Mouse (Mus musculus) kidney, embryonic 16.5 days (tissue): ENCODE data around the gene Tssc4. TPM values are rescaled to one million over a fixed set of nuclear protein-coding genes. Genes with fewer than 3 reads are reported as not detected.

Experiments
- ATAC-seq: fragments of 200-750 bp; cut with Nextera tagmentation; 2 replicates; pipeline ENCODE4 v1.8.0; 2017; ENCODE audit warnings: moderate TSS enrichment; ENCODE audit not compliant: low FRiP score, low TSS enrichment
- H3K27ac ChIP-seq: fragments of 300-500 bp; sonication (generic); 2 replicates; pipeline ENCODE4 v1.5.1; 2014; ENCODE audit warnings: low read length
- H3K27me3 ChIP-seq: fragments of 300-500 bp; sonication (generic); 2 replicates; pipeline ENCODE4 v1.6.1; 2014; ENCODE audit warnings: low read length, control low read depth, mixed read lengths; ENCODE audit not compliant: insufficient read depth
- H3K36me3 ChIP-seq: fragments of 300-500 bp; sonication (generic); 2 replicates; pipeline ENCODE4 v1.6.1; 2014; ENCODE audit warnings: low read length, control low read depth, mixed read lengths; ENCODE audit not compliant: insufficient read depth
- H3K4me1 ChIP-seq: fragments of 300-500 bp; sonication (generic); 2 replicates; pipeline ENCODE4 v1.6.1; 2014; ENCODE audit warnings: low read length, control low read depth, mixed read lengths; ENCODE audit not compliant: insufficient read depth
- H3K4me2 ChIP-seq: fragments of 300-500 bp; sonication (generic); replicated peaks from 2 replicates; pipeline ENCODE4 v1.6.1; 2014; ENCODE audit warnings: low read depth, low read length
- H3K4me3 ChIP-seq: fragments of 300-500 bp; sonication (generic); 2 replicates; pipeline ENCODE4 v1.5.1; 2014; ENCODE audit warnings: mild to moderate bottlenecking, low read length
- H3K9ac ChIP-seq: fragments of 300-500 bp; sonication (generic); replicated peaks from 2 replicates; pipeline ENCODE4 v1.6.1; 2014; ENCODE audit warnings: low read length
- H3K9me3 ChIP-seq: fragments of 300-500 bp; sonication (generic); 2 replicates; pipeline ENCODE4 v1.6.1; 2016; ENCODE audit warnings: low read length, control low read depth
- WGBS: fragments of 180-500 bp; shearing (Covaris S2); extraction: QIAGEN DNeasy Blood & Tissue Kit; methylation state at CpG from one replicate; pipeline ENCODE4 v1.1.7; 2014; 5-methylcytosine and 5-hydroxymethylcytosine counted together
- polyA plus RNA-seq: library from polyadenylated mRNA; unstranded; fragments of >200 nt; fragmentation: Nextera tagmentation; extraction: Ambion mirVana; gene quantifications from 2 replicates; pipeline ENCODE4 v1.2.1, GENCODE M21; 2015

Tssc4 gene
- polyA plus RNA-seq, 1 experiment from 2014 or later: 120 TPM

- peak overlapping the region; percentile 95 for H3K4me2 ChIP-seq
- 37% methylated on average over 3 of the region's 3 CpGs for WGBS
- no peaks in the 10 kb centered on the region for H3K36me3 ChIP-seq
- H3K27me3 ChIP-seq: no peaks in the 10 kb centered on the region
- peak overlapping the region; percentile 99 for H3K9ac ChIP-seq
- ATAC-seq: no peak
- peak overlapping the region; percentile 93 for H3K4me3 ChIP-seq
- H3K4me1 ChIP-seq: peaks cover 51% of the 10 kb centered on the region
- peak overlapping the region; percentile 11; the same call in 1 of the 2 replicates for H3K27ac ChIP-seq
- H3K9me3 ChIP-seq: no peaks in the 10 kb centered on the region
Measured at GRCm38 (mm10) chr7:143054612-143054965, 14.5 kb upstream of the Tssc4 start.

DNA sequence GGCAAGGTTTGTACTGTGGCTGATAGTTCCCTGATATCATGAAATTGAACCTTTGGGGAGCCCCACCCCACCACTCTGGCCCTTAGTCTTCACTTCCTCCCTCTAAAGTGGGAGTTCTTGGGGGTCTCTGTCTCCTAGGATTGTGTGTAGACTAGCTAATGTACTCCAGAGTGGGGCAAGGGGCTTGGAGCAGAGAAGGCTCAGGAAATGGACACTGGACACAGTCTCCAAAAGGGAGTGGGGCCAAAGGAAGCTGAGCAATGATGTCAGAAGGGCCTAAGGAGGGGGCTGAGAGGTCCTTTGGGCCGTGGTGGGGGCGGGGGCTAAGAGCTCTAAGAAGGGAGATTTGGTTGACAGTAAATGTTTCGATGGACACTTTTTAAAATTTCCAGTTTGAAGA lies 14.0 kb upstream of the Tssc4 start:
- 64% methylated on average over 3 of the region's 3 CpGs for WGBS
- H3K4me2 ChIP-seq: peak overlapping the region; percentile 95
- H3K9me3 ChIP-seq: no peaks in the 10 kb centered on the region
- no peak for ATAC-seq
- H3K9ac ChIP-seq: peak overlapping the region; percentile 99
- no peaks in the 10 kb centered on the region for H3K36me3 ChIP-seq
- peaks cover 51% of the 10 kb centered on the region for H3K4me1 ChIP-seq
- H3K4me3 ChIP-seq: peak overlapping the region; percentile 93
- H3K27ac ChIP-seq: peak overlapping the region; percentile 11
- no peaks in the 10 kb centered on the region for H3K27me3 ChIP-seq

- Histone ChIP-seq H3K36me3 (no peaks in the 10 kb centered on the region; the same call in 1 of the 2 replicates), H3K4me1 (peaks cover 51% of the 10 kb centered on the region), H3K27ac (peak overlapping the region; percentile 11; the same call in 1 of the 2 replicates), H3K4me3 (peak overlapping the region; percentile 93), H3K4me2 (peak overlapping the region; percentile 95), H3K27me3 (no peaks in the 10 kb centered on the region), H3K9me3 (no peaks in the 10 kb centered on the region), H3K9ac (peak overlapping the region; percentile 99)
- ATAC-seq: no peak
- WGBS: 66% methylated on average over 11 of the region's 11 CpGs
Measured at GRCm38 (mm10) chr7:143055499-143056186, 13.4 kb upstream of the Tssc4 start.

- no peaks in the 10 kb centered on the region for H3K27me3 ChIP-seq
- WGBS: 78% methylated on average over 5 of the region's 5 CpGs
- H3K4me3 ChIP-seq: no peak overlapping the region
- H3K9ac ChIP-seq: no peak overlapping the region
- H3K27ac ChIP-seq: 0 out of 2 replicates have a peak overlapping the region, but pooled peaks have one; percentile 8
- H3K36me3 ChIP-seq: no peaks in the 10 kb centered on the region; the same call in 1 of the 2 replicates
- peaks cover 50% of the 10 kb centered on the region for H3K4me1 ChIP-seq
- H3K4me2 ChIP-seq: 0 out of 2 replicates have a peak overlapping the region, but pooled peaks have one; percentile 6
- H3K9me3 ChIP-seq: no peaks in the 10 kb centered on the region
- ATAC-seq: no peak
Measured at GRCm38 (mm10) chr7:143057023-143057422, 12.0 kb upstream of the Tssc4 start.

DNA sequence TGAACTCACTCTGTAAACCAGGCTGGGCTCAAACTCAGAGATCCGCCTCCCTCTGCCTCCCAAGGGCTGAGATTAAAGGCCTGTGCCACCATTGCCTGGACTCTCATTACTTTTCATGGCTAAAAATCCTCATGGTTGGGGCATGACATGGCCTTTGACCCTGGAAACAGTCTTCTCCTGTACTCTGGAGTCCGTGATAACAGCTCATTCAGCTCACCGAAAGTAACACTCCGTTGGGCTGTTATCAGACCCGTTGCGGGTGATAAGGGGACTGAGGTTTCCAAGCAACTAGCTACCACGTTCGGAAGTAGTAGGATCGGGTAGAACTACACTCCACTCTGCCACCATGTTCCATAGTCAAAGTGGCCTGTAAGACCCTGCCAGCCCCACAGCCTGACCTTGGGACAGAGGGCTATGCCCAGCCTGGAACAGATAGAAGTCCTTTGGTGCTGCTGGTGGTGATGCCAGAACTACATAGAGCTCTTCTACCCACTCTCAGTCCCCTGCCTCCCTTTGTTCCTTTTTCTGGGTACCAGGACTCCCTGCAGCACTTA lies 11.3 kb upstream of the Tssc4 start:
- Histone ChIP-seq H3K4me1 (peaks cover 49% of the 10 kb centered on the region), H3K9me3 (no peaks in the 10 kb centered on the region), H3K36me3 (peaks cover 4% of the 10 kb centered on the region; the same call in 1 of the 2 replicates), H3K4me3 (no peak overlapping the region), H3K27me3 (no peaks in the 10 kb centered on the region), H3K4me2 (peak overlapping the region; percentile 2; the same call in 1 of the 2 replicates), H3K9ac (no peak overlapping the region), H3K27ac (peak overlapping the region; percentile 80)
- no peak for ATAC-seq
- WGBS: 74% methylated on average over 9 of the region's 9 CpGs

DNA sequence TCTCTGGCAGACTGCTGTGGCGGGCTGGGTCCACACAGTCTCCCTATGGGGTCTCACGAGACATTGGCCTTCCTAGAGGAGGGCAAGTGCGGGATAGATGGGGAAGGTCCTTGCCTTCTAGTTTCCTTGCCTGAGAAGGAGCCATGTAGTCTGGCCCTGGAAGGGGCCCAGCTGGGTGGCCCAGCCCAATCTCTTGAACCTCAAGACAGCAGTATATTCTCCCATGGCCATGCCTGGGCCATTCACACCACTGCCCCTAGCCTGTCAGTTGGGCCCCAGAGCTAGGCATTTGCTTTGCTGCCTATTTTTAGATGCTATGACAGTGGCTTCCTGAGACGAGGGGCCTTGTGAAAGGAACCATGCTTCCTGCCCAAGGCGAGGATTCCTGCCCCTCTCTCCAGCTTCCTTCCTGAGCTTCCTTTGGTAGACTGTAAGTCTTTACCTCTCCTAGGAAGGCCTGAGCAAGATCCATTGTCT lies 10.8 kb upstream of the Tssc4 start:
- Histone ChIP-seq H3K36me3 (peaks cover 9% of the 10 kb centered on the region), H3K27me3 (no peaks in the 10 kb centered on the region), H3K27ac (peak overlapping the region; percentile 80), H3K4me2 (peak overlapping the region; percentile 2; the same call in 1 of the 2 replicates), H3K4me3 (no peak overlapping the region), H3K9ac (no peak overlapping the region), H3K4me1 (peaks cover 49% of the 10 kb centered on the region), H3K9me3 (no peaks in the 10 kb centered on the region)
- peak; percentile 21; the same call in 1 of the 2 replicates for ATAC-seq
- WGBS: 53% methylated on average over 5 of the region's 5 CpGs

DNA sequence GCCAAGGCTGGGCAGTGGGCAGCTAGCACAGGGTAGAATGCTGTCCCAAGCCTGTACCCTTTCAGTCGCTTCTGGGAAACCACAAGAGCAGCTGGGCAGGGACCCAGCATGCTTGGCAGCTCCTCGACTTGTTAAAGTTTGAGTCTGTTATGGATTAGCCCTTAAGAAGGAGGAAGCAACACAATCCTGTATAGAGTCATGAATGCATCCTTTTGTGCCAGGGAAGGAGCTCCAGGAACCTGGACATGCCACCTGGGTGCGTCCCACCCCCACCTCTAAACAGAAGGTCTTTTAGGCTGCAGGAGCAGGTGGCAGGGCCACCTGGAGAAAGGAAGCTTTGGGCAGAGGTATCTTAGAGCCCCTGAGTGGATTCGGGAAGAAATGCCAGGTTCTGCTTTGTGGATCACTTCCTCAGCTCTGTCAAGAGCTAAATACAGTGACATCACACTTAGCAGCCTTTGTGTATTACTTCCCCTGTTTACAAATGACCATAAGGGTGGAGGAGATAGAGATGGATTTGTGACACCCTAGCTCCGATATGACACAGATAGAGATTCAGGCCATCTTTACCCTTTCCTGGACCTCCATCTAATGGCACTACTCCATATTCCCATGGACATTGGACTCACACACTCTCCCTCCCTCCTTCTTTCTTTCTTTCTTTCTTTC lies 9.7 kb upstream of the Tssc4 start:
- WGBS: 75% methylated on average over 5 of the region's 5 CpGs
- Histone ChIP-seq H3K9ac (0 out of 2 replicates have a peak overlapping the region, but pooled peaks have one; percentile 2), H3K36me3 (peaks cover 19% of the 10 kb centered on the region), H3K4me3 (no peak overlapping the region), H3K4me2 (0 out of 2 replicates have a peak overlapping the region, but pooled peaks have one; percentile 6), H3K4me1 (peaks cover 41% of the 10 kb centered on the region), H3K27ac (peak overlapping the region; percentile 80; the same call in 1 of the 2 replicates), H3K27me3 (no peaks in the 10 kb centered on the region), H3K9me3 (no peaks in the 10 kb centered on the region)
- no peak for ATAC-seq

DNA sequence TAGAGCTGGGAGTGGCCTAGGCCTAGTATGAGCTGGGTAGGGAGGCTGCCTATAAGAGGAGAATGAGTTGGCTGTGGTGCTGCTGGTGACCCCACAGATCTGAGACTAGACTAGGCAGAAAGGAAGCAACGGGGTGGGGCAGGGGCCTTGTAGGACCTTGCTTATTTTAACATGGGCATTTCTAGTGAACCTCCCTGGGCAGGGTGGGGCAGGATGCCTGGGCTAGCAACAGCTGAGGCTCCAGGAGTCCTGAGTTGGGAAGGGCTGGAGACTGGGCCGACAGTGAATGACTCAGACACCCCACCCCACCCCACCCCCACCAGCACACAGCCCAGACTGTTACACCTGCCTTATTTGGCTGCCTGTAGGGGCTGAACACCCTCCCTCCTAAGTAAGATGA lies 6.3 kb upstream of the Tssc4 start:
- Histone ChIP-seq H3K4me2 (no peak overlapping the region), H3K27ac (no peak overlapping the region), H3K9me3 (no peaks in the 10 kb centered on the region), H3K27me3 (no peaks in the 10 kb centered on the region), H3K4me3 (no peak overlapping the region), H3K36me3 (peaks cover 51% of the 10 kb centered on the region), H3K4me1 (peaks cover 10% of the 10 kb centered on the region), H3K9ac (no peak overlapping the region)
- 79% methylated on average over 2 of the region's 2 CpGs for WGBS
- ATAC-seq: no peak

- H3K4me1 ChIP-seq: peaks cover 12% of the 10 kb centered on the region
- no peak overlapping the region for H3K9ac ChIP-seq
- WGBS: 81% methylated on average over 6 of the region's 6 CpGs
- H3K4me3 ChIP-seq: no peak overlapping the region
- no peaks in the 10 kb centered on the region for H3K27me3 ChIP-seq
- no peak overlapping the region for H3K4me2 ChIP-seq
- H3K9me3 ChIP-seq: no peaks in the 10 kb centered on the region
- H3K27ac ChIP-seq: no peak overlapping the region
- no peak for ATAC-seq
- peaks cover 59% of the 10 kb centered on the region for H3K36me3 ChIP-seq
Measured at GRCm38 (mm10) chr7:143064226-143064625, 4.8 kb upstream of the Tssc4 start.
